Mouse (Mus musculus): Measurements from ENCODE around the gene Odf3b. TPM values are rescaled to one million over a fixed set of nuclear protein-coding genes. Genes with fewer than 3 reads are reported as not detected.

Odf3b gene
- total and polyA plus RNA-seq, 2 experiments from 2014 or later: 8.6 to 10.7 TPM

- H3K4me3 ChIP-seq (ENCODE audit: low read depth, low read length): no peak overlapping the region
- H3K27ac ChIP-seq (ENCODE audit: low read depth, low read length): no peak overlapping the region
- no peak overlapping the region for H3K9ac ChIP-seq (replicated peaks; ENCODE audit: low read length, poor library complexity, severe bottlenecking)
- no peaks in the 10 kb centered on the region for H3K9me3 ChIP-seq (ENCODE audit: low read length)
- WGBS: 87% methylated on average over 8 of the region's 8 CpGs
- no peaks in the 10 kb centered on the region for H3K27me3 ChIP-seq (ENCODE audit: insufficient read depth, low read length)
- TF ChIP-seq CTCF (IDR thresholded peaks at IDR 0.05): no peak
- peaks cover 30% of the 10 kb centered on the region for H3K36me3 ChIP-seq (ENCODE audit: insufficient read depth, low read length)
- no peaks in the 10 kb centered on the region for H3K4me1 ChIP-seq (ENCODE audit: insufficient read depth, low read length)
- ATAC-seq (ENCODE audit: low FRiP score) (no peak), DNase-seq (ENCODE audit: low spot score) (no peak)
- H3K4me2 ChIP-seq (ENCODE audit: low read depth, low read length, poor library complexity, severe bottlenecking): no peak overlapping the region
Measured at GRCm38 (mm10) chr15:89415282-89415681, 36.2 kb upstream of the Odf3b start.

- Histone ChIP-seq H3K36me3 (ENCODE audit: insufficient read depth, low read length) (no peaks in the 10 kb centered on the region), H3K27me3 (ENCODE audit: insufficient read depth, low read length) (no peaks in the 10 kb centered on the region), H3K4me3 (ENCODE audit: low read depth, low read length) (no peak within 1 kb of the TSS), H3K4me1 (ENCODE audit: insufficient read depth, low read length) (no peaks in the 10 kb centered on the region), H3K27ac (ENCODE audit: low read depth, low read length) (no peak within 1 kb of the TSS), H3K4me2 (ENCODE audit: low read depth, low read length, poor library complexity, severe bottlenecking) (no peak within 1 kb of the TSS), H3K9ac (replicated peaks; ENCODE audit: low read length, poor library complexity, severe bottlenecking) (no peak within 1 kb of the TSS), H3K9me3 (ENCODE audit: low read length) (no peaks in the 10 kb centered on the region)
- DNase-seq (ENCODE audit: low spot score) (no peak), ATAC-seq (ENCODE audit: low FRiP score) (no peak)
- WGBS: 84% methylated on average over 24 of the region's 24 CpGs
- no peak for TF ChIP-seq CTCF (IDR thresholded peaks at IDR 0.05)
Measured at GRCm38 (mm10) chr15:89410118-89410517, 31.0 kb upstream of the Odf3b start, which contains the start of gene Syce3. Gene Syce3 (minus strand): TSS chr15:89410503.

- no peaks in the 10 kb centered on the region for H3K4me1 ChIP-seq (ENCODE audit: insufficient read depth, low read length)
- no peak overlapping the region for H3K9ac ChIP-seq (replicated peaks; ENCODE audit: low read length, poor library complexity, severe bottlenecking)
- H3K27ac ChIP-seq (ENCODE audit: low read depth, low read length): no peak overlapping the region
- ATAC-seq (ENCODE audit: low FRiP score): no peak
- no peak for DNase-seq (ENCODE audit: low spot score)
- H3K4me3 ChIP-seq (ENCODE audit: low read depth, low read length): no peak overlapping the region
- no peak overlapping the region for H3K4me2 ChIP-seq (ENCODE audit: low read depth, low read length, poor library complexity, severe bottlenecking)
- no peaks in the 10 kb centered on the region for H3K9me3 ChIP-seq (ENCODE audit: low read length)
- H3K27me3 ChIP-seq (ENCODE audit: insufficient read depth, low read length): no peaks in the 10 kb centered on the region
- TF ChIP-seq CTCF (IDR thresholded peaks at IDR 0.05): no peak
- H3K36me3 ChIP-seq (ENCODE audit: insufficient read depth, low read length): no peaks in the 10 kb centered on the region
Measured at GRCm38 (mm10) chr15:89406691-89407090, 27.6 kb upstream of the Odf3b start.

GRCm38 (mm10) chr15:89404831-89405623, 25.9 kb upstream of the Odf3b start:
- WGBS: 90% methylated on average over 10 of the region's 10 CpGs
- H3K4me1 ChIP-seq (ENCODE audit: insufficient read depth, low read length): no peaks in the 10 kb centered on the region
- no peaks in the 10 kb centered on the region for H3K9me3 ChIP-seq (ENCODE audit: low read length)
- no peak overlapping the region for H3K27ac ChIP-seq (ENCODE audit: low read depth, low read length)
- DNase-seq (ENCODE audit: low spot score): no peak
- H3K9ac ChIP-seq (replicated peaks; ENCODE audit: low read length, poor library complexity, severe bottlenecking): no peak overlapping the region
- no peak overlapping the region for H3K4me2 ChIP-seq (ENCODE audit: low read depth, low read length, poor library complexity, severe bottlenecking)
- no peaks in the 10 kb centered on the region for H3K36me3 ChIP-seq (ENCODE audit: insufficient read depth, low read length)
- H3K27me3 ChIP-seq (ENCODE audit: insufficient read depth, low read length): no peaks in the 10 kb centered on the region
- no peak for TF ChIP-seq CTCF (IDR thresholded peaks at IDR 0.05)
- ATAC-seq (ENCODE audit: low FRiP score): no peak
- no peak overlapping the region for H3K4me3 ChIP-seq (ENCODE audit: low read depth, low read length)

- no peaks in the 10 kb centered on the region for H3K4me1 ChIP-seq (ENCODE audit: insufficient read depth, low read length)
- H3K9ac ChIP-seq (replicated peaks; ENCODE audit: low read length, poor library complexity, severe bottlenecking): no peak overlapping the region
- no peak overlapping the region for H3K4me3 ChIP-seq (ENCODE audit: low read depth, low read length)
- no peaks in the 10 kb centered on the region for H3K27me3 ChIP-seq (ENCODE audit: insufficient read depth, low read length)
- no peaks in the 10 kb centered on the region for H3K9me3 ChIP-seq (ENCODE audit: low read length)
- no peaks in the 10 kb centered on the region for H3K36me3 ChIP-seq (ENCODE audit: insufficient read depth, low read length)
- ATAC-seq (ENCODE audit: low FRiP score) (no peak), DNase-seq (ENCODE audit: low spot score) (no peak)
- WGBS: 84% methylated on average over 1 of the region's 1 CpGs
- H3K4me2 ChIP-seq (ENCODE audit: low read depth, low read length, poor library complexity, severe bottlenecking): no peak overlapping the region
- no peak overlapping the region for H3K27ac ChIP-seq (ENCODE audit: low read depth, low read length)
- TF ChIP-seq CTCF (IDR thresholded peaks at IDR 0.05): no peak
Measured at GRCm38 (mm10) chr15:89402471-89402870, 23.4 kb upstream of the Odf3b start.

- H3K4me3 ChIP-seq (ENCODE audit: low read depth, low read length): no peak overlapping the region
- ATAC-seq (ENCODE audit: low FRiP score) (no peak), DNase-seq (ENCODE audit: low spot score) (no peak)
- no peaks in the 10 kb centered on the region for H3K4me1 ChIP-seq (ENCODE audit: insufficient read depth, low read length)
- H3K27ac ChIP-seq (ENCODE audit: low read depth, low read length): no peak overlapping the region
- no peaks in the 10 kb centered on the region for H3K27me3 ChIP-seq (ENCODE audit: insufficient read depth, low read length)
- no peak overlapping the region for H3K4me2 ChIP-seq (ENCODE audit: low read depth, low read length, poor library complexity, severe bottlenecking)
- H3K9ac ChIP-seq (replicated peaks; ENCODE audit: low read length, poor library complexity, severe bottlenecking): no peak overlapping the region
- H3K9me3 ChIP-seq (ENCODE audit: low read length): no peaks in the 10 kb centered on the region
- no peak for TF ChIP-seq CTCF (IDR thresholded peaks at IDR 0.05)
- no peaks in the 10 kb centered on the region for H3K36me3 ChIP-seq (ENCODE audit: insufficient read depth, low read length)
- 60% methylated on average over 1 of the region's 1 CpGs for WGBS
Measured at GRCm38 (mm10) chr15:89399716-89400115, 20.6 kb upstream of the Odf3b start.
